Mouse (Mus musculus) kidney, postnatal 14 days (tissue): ENCODE measurements around the gene 1700025C18Rik.
A peak's percentile ranks its signal among the peaks of the same experiment; 100 is the strongest.

Experiments
- DNase-seq: peaks from one replicate; pipeline ENCODE4 v3.0.0; 2022; ENCODE audit warnings: mixed read lengths

Gene 1700025C18Rik

GRCm38 (mm10) chr2:165090650-165091049, at the start of gene 1700025C18Rik:
TSS of gene 1700025C18Rik (minus strand) at chr2:165090750.
- DNase-seq, result no peak

- DNase-seq, result peak; percentile 6
These were observed 45.5 kb upstream of the 1700025C18Rik start for GRCm38 (mm10) chr2:165136049-165136448.

GRCm38 (mm10) chr2:165133566-165133965, 43.0 kb upstream of the 1700025C18Rik start:
- DNase-seq, result peak; percentile 34

DNA sequence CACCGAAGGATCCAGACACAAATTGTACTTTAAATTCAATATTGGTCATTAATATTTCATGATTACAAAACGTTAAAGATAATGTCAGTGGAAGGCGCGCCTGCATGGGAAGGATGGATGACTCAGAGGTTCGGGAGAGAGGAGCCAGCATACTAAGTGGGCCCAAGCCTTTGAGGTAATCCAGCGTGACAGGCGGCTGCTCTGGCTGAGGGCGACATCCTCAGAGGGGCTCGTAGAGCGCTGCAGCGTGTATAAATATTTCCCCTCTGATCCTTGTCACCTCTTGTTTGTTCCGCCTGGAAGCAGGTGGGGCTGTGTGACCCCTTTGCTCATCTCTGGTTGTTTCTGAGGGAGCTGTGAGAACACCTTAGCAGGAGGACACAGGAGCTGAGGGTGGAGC, 40.9 kb upstream of the 1700025C18Rik start:
- no peak for DNase-seq

- no peak for DNase-seq
These were observed 38.6 kb upstream of the 1700025C18Rik start for GRCm38 (mm10) chr2:165129189-165129588.

- DNase-seq, result no peak
These were observed 36.5 kb upstream of the 1700025C18Rik start for GRCm38 (mm10) chr2:165126896-165127562.

- peak; percentile 13 for DNase-seq
These were observed 30.8 kb upstream of the 1700025C18Rik start for GRCm38 (mm10) chr2:165121206-165121840.

- no peak for DNase-seq
These were observed 30.2 kb upstream of the 1700025C18Rik start for GRCm38 (mm10) chr2:165120765-165121164.

GRCm38 (mm10) chr2:165113733-165114132, 23.2 kb upstream of the 1700025C18Rik start:
- DNase-seq, result no peak

DNA sequence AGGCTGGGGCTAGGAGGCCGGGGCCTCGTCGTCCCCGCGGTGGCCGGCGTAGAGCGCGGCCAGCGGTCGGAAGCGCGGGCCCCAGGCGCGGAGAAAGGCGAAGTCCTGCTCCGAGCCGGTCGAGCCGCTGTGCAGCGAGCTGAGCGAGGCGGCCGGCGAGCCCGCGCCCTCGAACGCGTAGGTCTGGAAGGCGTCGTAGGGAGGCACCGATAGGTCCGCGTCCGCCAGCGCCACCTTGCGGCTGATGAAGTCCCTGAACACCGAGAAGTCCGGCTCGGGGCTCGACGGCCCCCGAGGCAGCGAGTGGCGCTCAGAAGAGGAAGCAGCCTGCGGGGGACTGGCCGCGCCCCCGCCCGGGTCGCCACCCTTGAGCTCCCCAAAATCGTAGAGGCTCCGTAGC, 21.6 kb upstream of the 1700025C18Rik start:
- peak; percentile 89 for DNase-seq

GRCm38 (mm10) chr2:165106585-165106984, 16.0 kb upstream of the 1700025C18Rik start:
- no peak for DNase-seq

- no peak for DNase-seq
These were observed 15.0 kb upstream of the 1700025C18Rik start for GRCm38 (mm10) chr2:165105513-165106079.

GRCm38 (mm10) chr2:165102920-165103319, 12.4 kb upstream of the 1700025C18Rik start:
- no peak for DNase-seq

DNA sequence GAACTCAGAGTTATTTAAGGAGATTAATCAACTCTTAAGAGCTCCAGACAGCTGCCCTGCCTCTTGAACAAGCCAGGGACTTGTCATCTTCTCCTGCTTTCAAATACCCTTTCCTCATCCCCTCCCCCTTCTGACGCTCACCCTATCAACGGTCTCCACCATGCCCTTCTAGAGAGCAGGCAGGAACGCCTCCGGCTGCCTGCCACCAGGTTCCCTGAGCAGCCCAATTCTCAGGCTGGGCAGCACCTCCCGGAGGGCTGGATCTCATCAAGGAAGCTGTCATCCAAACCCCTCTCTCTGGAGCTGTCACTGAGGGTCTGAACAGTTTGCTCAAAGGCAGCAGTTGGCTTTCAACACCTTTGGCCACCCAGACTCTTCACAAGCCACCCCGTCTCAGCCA, 10.2 kb upstream of the 1700025C18Rik start:
- no peak for DNase-seq

DNA sequence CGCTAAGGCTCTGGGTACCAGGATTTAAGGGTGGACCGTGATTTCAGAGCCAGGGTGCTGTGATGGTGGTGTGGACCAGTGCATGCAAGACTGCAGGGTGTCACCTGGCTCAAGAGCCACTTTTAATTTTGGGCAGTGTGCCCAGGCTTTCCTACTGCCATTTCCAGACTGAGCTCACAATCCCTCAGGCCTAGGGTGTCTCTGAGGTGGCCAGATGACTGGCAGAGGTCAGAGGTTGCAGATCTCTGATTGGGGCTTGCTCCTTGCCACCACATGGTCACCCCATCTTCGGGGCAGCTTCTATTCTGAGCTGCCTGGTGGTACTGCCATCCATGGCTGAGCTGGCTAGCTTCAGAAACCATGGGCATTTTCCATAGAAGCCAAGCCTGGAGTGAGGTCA, 8.3 kb upstream of the 1700025C18Rik start:
- no peak for DNase-seq

- DNase-seq, result no peak
These were observed 5.8 kb upstream of the 1700025C18Rik start for GRCm38 (mm10) chr2:165096367-165096766.

DNA sequence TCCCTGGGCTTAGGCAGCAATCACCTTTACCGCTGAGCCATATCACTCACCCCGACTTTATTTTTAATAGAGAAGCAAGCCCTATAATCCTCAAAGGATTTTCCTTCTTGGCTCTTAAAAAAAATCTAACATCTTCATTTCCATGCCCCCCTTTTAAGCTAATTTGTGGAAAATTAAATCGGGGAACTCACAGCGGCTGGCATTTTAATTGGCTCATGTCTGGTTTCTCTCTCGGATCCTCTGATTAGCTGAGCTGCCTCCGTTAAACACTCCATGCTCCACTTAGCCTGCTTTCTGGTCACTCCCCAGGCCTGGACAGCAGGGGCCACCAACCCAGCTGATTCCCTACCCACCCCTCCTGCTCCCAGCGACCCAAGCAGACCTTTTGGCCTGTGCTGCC, 1.8 kb upstream of the 1700025C18Rik start:
- no peak for DNase-seq

DNA sequence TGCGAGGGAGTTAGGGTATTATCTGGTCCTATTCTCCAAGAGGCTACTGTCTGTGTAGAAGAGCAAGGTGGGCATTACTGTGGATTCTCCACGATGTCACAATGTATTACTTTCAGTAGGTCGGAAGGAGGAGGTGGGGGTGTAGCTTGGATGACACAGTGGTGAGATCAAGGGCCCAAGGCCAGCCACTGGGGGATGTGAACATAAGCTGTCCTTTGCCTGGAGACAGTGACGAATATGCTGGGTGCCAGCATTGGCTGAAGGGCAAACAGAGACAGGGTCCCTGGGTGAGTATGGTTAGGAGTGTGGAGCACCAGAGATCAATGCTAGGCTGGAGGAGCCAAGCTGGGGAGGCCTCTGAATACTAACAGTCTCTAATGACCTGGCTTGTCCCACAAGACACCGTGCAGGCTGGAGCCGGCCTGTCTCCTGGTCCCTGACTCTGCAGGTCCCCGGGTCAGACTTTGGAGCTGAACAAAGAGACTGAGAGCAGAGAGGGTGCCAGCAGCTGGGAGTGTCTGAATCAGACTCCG, 949 bp upstream of the 1700025C18Rik start:
- DNase-seq, result no peak

- no peak for DNase-seq
These were observed 1.1 kb downstream of the 1700025C18Rik start for GRCm38 (mm10) chr2:165089470-165089869.

DNA sequence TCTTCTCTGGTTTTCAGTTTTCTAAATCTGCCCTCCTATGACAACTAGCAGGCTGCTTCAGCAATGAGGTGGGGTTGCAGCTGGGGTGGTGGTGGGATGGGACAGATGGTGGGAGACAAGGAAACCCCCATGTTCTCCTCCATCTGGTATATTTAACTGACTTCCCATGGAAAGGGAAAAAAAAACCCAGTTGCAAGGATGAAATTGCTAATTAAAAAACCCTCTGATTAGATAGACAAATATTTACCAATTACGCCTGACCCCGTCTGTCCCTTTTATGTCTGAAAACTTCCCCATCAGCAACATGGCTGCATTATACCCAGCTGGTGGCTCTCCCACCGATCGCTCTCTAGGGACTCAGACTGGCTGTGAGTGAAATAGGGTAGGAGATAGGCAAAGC, 3.9 kb downstream of the 1700025C18Rik start:
- DNase-seq, result no peak

GRCm38 (mm10) chr2:165081257-165081656, 9.3 kb downstream of the 1700025C18Rik start:
- no peak for DNase-seq

DNA sequence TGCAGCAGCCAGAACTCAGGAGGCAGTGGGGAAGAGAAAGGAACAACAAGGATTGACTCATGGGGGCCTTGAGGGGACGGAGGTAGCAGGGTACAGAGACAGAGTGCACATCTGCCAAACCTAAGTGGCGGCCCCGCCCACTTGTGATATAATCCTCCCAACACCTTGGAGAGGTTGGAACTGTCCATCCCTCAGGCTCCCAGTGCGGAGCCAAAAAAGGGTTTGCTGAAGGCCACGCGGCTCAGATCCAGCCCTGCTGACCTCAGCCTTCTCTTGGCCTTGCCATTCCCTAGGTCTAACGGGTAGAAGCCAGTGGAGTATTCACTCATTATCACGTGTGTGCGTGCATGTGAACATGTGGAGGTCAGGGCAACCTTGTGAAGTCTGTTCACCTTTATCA, 9.9 kb downstream of the 1700025C18Rik start:
- no peak for DNase-seq

DNA sequence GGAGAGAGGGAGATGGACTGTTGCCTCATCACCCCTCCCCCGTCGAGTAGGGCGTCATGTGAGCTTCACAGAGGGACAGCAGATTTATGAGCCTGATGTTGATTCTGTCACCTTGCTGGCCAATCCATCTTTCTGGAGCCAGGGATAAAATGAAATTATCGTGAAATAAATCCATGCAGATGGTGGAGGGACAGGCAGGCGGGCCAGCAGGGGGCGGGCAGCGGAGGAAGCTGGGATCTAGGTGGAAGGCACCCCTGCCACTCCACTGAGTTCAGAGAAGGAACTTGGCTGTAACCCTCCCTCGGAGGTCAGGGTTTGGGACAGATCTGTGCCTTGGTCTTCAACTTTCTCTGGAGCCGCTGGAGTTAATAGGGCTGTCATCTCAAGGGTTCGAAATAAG, 11.9 kb downstream of the 1700025C18Rik start:
- no peak for DNase-seq

DNA sequence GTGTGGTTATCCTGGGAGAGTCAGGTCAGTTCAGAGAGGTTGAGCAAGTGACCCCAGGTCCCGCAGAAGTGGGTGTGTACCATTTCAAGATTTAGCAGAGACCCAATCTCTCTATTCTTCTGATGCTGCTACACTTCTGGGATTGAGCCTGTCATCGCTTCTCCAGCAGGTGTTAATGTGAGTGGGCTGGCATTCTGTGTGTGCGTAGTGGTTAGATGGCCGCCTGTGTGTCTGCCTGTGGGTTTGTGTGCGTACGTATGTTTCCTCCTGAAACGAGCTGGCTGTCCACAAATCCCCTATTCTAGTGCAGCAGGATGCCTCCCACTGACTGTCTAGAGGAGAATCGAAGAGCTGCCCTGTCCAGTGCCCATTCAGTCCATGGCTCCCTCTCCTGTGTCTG, 12.5 kb downstream of the 1700025C18Rik start:
- no peak for DNase-seq
